Mouse (Mus musculus): ENCODE results near the gene Fcrla.
A peak's percentile ranks its signal among the peaks of the same experiment; 100 is the strongest.

Fcrla gene

GRCm38 (mm10) chr1:170889310-170889709 is 38.1 kb downstream of the Fcrla start:
- no peak for DNase-seq (ENCODE audit: low spot score in 2 of 2)

GRCm38 (mm10) chr1:170886044-170886458 is 41.3 kb downstream of the Fcrla start:
- no peak for DNase-seq (ENCODE audit: low spot score in 2 of 2)

- DNase-seq (ENCODE audit: low spot score in 2 of 2), result peak; percentile 81 to 83
Measured at GRCm38 (mm10) chr1:170884978-170885561, 42.3 kb downstream of the Fcrla start, which contains the start of the genes Gm26620 and Dusp12. Gene Gm26620 (plus strand): TSS chr1:170885065. Gene Dusp12 (minus strand): TSS chr1:170885540.

- no peak for DNase-seq (ENCODE audit: low spot score in 2 of 2)
Measured at GRCm38 (mm10) chr1:170884390-170884789, 43.0 kb downstream of the Fcrla start.

GRCm38 (mm10) chr1:170882915-170883485 is 44.4 kb downstream of the Fcrla start:
- DNase-seq (ENCODE audit: low spot score in 2 of 2), result no peak

GRCm38 (mm10) chr1:170876906-170877305 is 50.5 kb downstream of the Fcrla start:
- DNase-seq (ENCODE audit: low spot score in 2 of 2), result no peak

GRCm38 (mm10) chr1:170875676-170876075 is 51.7 kb downstream of the Fcrla start:
- DNase-seq (ENCODE audit: low spot score in 2 of 2), result no peak

GRCm38 (mm10) chr1:170871961-170872360 is 55.4 kb downstream of the Fcrla start:
- no peak for DNase-seq (ENCODE audit: low spot score in 2 of 2)

GRCm38 (mm10) chr1:170871402-170871801 is 56.0 kb downstream of the Fcrla start:
- DNase-seq (ENCODE audit: low spot score in 2 of 2), result no peak

- no peak for DNase-seq (ENCODE audit: low spot score in 2 of 2)
Measured at GRCm38 (mm10) chr1:170868905-170869283, 58.5 kb downstream of the Fcrla start.

GRCm38 (mm10) chr1:170868107-170868904 is 59.1 kb downstream of the Fcrla start:
- DNase-seq (ENCODE audit: low spot score in 2 of 2), result peak; percentile 47 to 59

- peak; percentile 89 to 93 for DNase-seq (ENCODE audit: low spot score in 2 of 2)
Measured at GRCm38 (mm10) chr1:170867691-170868105, 59.7 kb downstream of the Fcrla start, which contains the start of gene Atf6. Gene Atf6 (minus strand): TSS chr1:170867771.

Measured in spleen, postnatal 36 days (tissue).